Mouse (Mus musculus) forebrain, embryonic 11.5 days (tissue): Measurements from ENCODE around the gene Slc22a18. TPM values are rescaled to one million over a fixed set of nuclear protein-coding genes. Genes with fewer than 3 reads are reported as not detected.

Source experiments
- ATAC-seq: fragments of 200-750 bp; cut with Nextera tagmentation; replicated peaks from 2 replicates; pipeline ENCODE4 v1.8.0; 2017; ENCODE audit warnings: moderate TSS enrichment; ENCODE audit not compliant: low FRiP score
- DNase-seq: peaks from one replicate; pipeline ENCODE4 v3.0.0-alpha.2; 2017; ENCODE audit warnings: low spot score
- H3K27ac ChIP-seq: fragments of 300-500 bp; sonication (generic); 2 replicates; pipeline ENCODE4 v1.5.1; 2014; ENCODE audit warnings: low read depth, low read length
- H3K27me3 ChIP-seq: fragments of 300-500 bp; sonication (generic); 2 replicates; pipeline ENCODE4 v1.6.1; 2014; ENCODE audit warnings: mild to moderate bottlenecking, low read length, mixed read lengths; ENCODE audit not compliant: control insufficient read depth, insufficient read depth
- H3K36me3 ChIP-seq: fragments of 300-500 bp; sonication (generic); 2 replicates; pipeline ENCODE4 v1.6.1; 2014; ENCODE audit warnings: mild to moderate bottlenecking, low read length, moderate library complexity, mixed read lengths; ENCODE audit not compliant: control insufficient read depth, insufficient read depth
- H3K4me1 ChIP-seq: fragments of 300-500 bp; sonication (generic); replicated peaks from 2 replicates; pipeline ENCODE4 v1.6.1; 2014; ENCODE audit warnings: low read length, mixed read lengths; ENCODE audit not compliant: control insufficient read depth, insufficient read depth
- H3K4me2 ChIP-seq: fragments of 300-500 bp; sonication (generic); 2 replicates; pipeline ENCODE4 v1.6.1; 2014; ENCODE audit warnings: low read depth, mild to moderate bottlenecking, low read length, moderate library complexity, mixed read lengths; ENCODE audit not compliant: severe bottlenecking
- H3K4me3 ChIP-seq: fragments of 300-500 bp; sonication (generic); 2 replicates; pipeline ENCODE4 v1.5.1; 2014; ENCODE audit warnings: low read depth, low read length
- H3K9ac ChIP-seq: fragments of 300-500 bp; sonication (generic); 2 replicates; pipeline ENCODE4 v1.6.1; 2014; ENCODE audit warnings: low read length
- H3K9me3 ChIP-seq: fragments of 300-500 bp; sonication (generic); 2 replicates; pipeline ENCODE4 v1.6.1; 2016; ENCODE audit warnings: low read length, mixed read lengths; ENCODE audit not compliant: control insufficient read depth
- WGBS: fragments of 180-500 bp; shearing (Covaris S2); extraction: QIAGEN DNeasy Blood & Tissue Kit; methylation state at CpG from one replicate; pipeline ENCODE4 v1.1.7; 2014; 5-methylcytosine and 5-hydroxymethylcytosine counted together
- polyA plus RNA-seq: library from polyadenylated mRNA; unstranded; fragments of >200 nt; fragmentation: Nextera tagmentation; extraction: Ambion mirVana; gene quantifications from 2 replicates; pipeline ENCODE4 v1.2.1, GENCODE M21; 2014

Slc22a18 gene
- polyA plus RNA-seq, 1 experiment from 2014 or later, result 0.20 TPM

GRCm38 (mm10) chr7:143460217-143460834 lies 13.2 kb upstream of the Slc22a18 start:
- 36% methylated on average over 59 of the region's 60 CpGs for WGBS
- DNase-seq (peak; percentile 61), ATAC-seq (no peak)
- peak overlapping the region; percentile 31; the same call in 1 of the 2 replicates for H3K27ac ChIP-seq
- H3K27me3 ChIP-seq, result peaks cover 26% of the 10 kb centered on the region
- peaks cover 13% of the 10 kb centered on the region; the same call in 1 of the 2 replicates for H3K4me1 ChIP-seq
- peaks cover 19% of the 10 kb centered on the region for H3K9me3 ChIP-seq
- H3K36me3 ChIP-seq, result no peaks in the 10 kb centered on the region
- H3K4me2 ChIP-seq, result peak overlapping the region; percentile 51
- peak overlapping the region; percentile 62 for H3K9ac ChIP-seq
- peak overlapping the region; percentile 45 for H3K4me3 ChIP-seq

- H3K9ac ChIP-seq, result peak within 1 kb of the TSS; percentile 62
- peaks cover 13% of the 10 kb centered on the region; the same call in 1 of the 2 replicates for H3K4me1 ChIP-seq
- ATAC-seq, result peak; percentile 86
- peaks cover 30% of the 10 kb centered on the region for H3K27me3 ChIP-seq
- DNase-seq, result peak; percentile 95
- peaks cover 19% of the 10 kb centered on the region for H3K9me3 ChIP-seq
- H3K4me2 ChIP-seq, result peak within 1 kb of the TSS; percentile 51
- no peaks in the 10 kb centered on the region for H3K36me3 ChIP-seq
- WGBS, result 33% methylated on average over 46 of the region's 48 CpGs
- peak within 1 kb of the TSS; percentile 45 for H3K4me3 ChIP-seq
- H3K27ac ChIP-seq, result peak within 1 kb of the TSS; percentile 31; the same call in 1 of the 2 replicates
Observed at GRCm38 (mm10) chr7:143460874-143461273, 12.7 kb upstream of the Slc22a18 start, which contains the start of gene Cdkn1c. Cdkn1c (minus strand) TSS chr7:143461050.

- 28% methylated on average over 28 of the region's 32 CpGs for WGBS
- H3K27me3 ChIP-seq, result peaks cover 33% of the 10 kb centered on the region
Observed at GRCm38 (mm10) chr7:143461294-143461870, 12.2 kb upstream of the Slc22a18 start.

GRCm38 (mm10) chr7:143461920-143462319 lies 11.6 kb upstream of the Slc22a18 start:
- Histone ChIP-seq H3K9me3 (peaks cover 19% of the 10 kb centered on the region), H3K4me1 (peaks cover 15% of the 10 kb centered on the region; the same call in 1 of the 2 replicates), H3K36me3 (no peaks in the 10 kb centered on the region), H3K27ac (no peak overlapping the region), H3K27me3 (peaks cover 33% of the 10 kb centered on the region), H3K4me3 (no peak overlapping the region), H3K9ac (no peak overlapping the region), H3K4me2 (no peak overlapping the region)
- 43% methylated on average over 11 of the region's 11 CpGs for WGBS
- ATAC-seq (no peak), DNase-seq (no peak)

More at GRCm38 (mm10) chr7:143461294-143461870, 12.2 kb upstream of the Slc22a18 start:
- Histone ChIP-seq H3K9me3 (peaks cover 19% of the 10 kb centered on the region), H3K4me1 (peaks cover 15% of the 10 kb centered on the region; the same call in 1 of the 2 replicates), H3K4me2 (peak overlapping the region; percentile 22), H3K9ac (peak overlapping the region; percentile 17; the same call in 1 of the 2 replicates), H3K4me3 (peak overlapping the region; percentile 5; the same call in 1 of the 2 replicates), H3K27ac (no peak overlapping the region), H3K36me3 (no peaks in the 10 kb centered on the region)
- DNase-seq (no peak), ATAC-seq (peak; percentile 57)

GRCm38 (mm10) chr7:143462516-143462915 lies 11.0 kb upstream of the Slc22a18 start:
- 79% methylated on average over 5 of the region's 5 CpGs for WGBS
- ATAC-seq (no peak), DNase-seq (no peak)
- Histone ChIP-seq H3K27ac (no peak overlapping the region), H3K9ac (no peak overlapping the region), H3K4me1 (peaks cover 19% of the 10 kb centered on the region; the same call in 1 of the 2 replicates), H3K9me3 (peaks cover 19% of the 10 kb centered on the region), H3K27me3 (peaks cover 30% of the 10 kb centered on the region), H3K4me3 (no peak overlapping the region), H3K36me3 (no peaks in the 10 kb centered on the region), H3K4me2 (no peak overlapping the region)

- Histone ChIP-seq H3K4me2 (no peak overlapping the region; the same call in 1 of the 2 replicates), H3K9me3 (peaks cover 19% of the 10 kb centered on the region), H3K27ac (no peak overlapping the region), H3K4me1 (peaks cover 23% of the 10 kb centered on the region), H3K27me3 (peaks cover 24% of the 10 kb centered on the region), H3K9ac (no peak overlapping the region; the same call in 1 of the 2 replicates), H3K36me3 (no peaks in the 10 kb centered on the region), H3K4me3 (no peak overlapping the region)
- ATAC-seq (no peak), DNase-seq (peak; percentile 91)
- 35% methylated on average over 11 of the region's 11 CpGs for WGBS
Observed at GRCm38 (mm10) chr7:143463865-143464415, 9.6 kb upstream of the Slc22a18 start.

GRCm38 (mm10) chr7:143464811-143465560 lies 8.6 kb upstream of the Slc22a18 start:
- peaks cover 11% of the 10 kb centered on the region for H3K9me3 ChIP-seq
- no peak for ATAC-seq
- H3K9ac ChIP-seq, result peak overlapping the region; percentile 44
- DNase-seq, result peak; percentile 80
- peak overlapping the region; percentile 52 for H3K4me2 ChIP-seq
- H3K36me3 ChIP-seq, result no peaks in the 10 kb centered on the region
- peaks cover 25% of the 10 kb centered on the region for H3K27me3 ChIP-seq
- H3K27ac ChIP-seq, result no peak overlapping the region
- WGBS, result 28% methylated on average over 56 of the region's 56 CpGs
- peaks cover 23% of the 10 kb centered on the region for H3K4me1 ChIP-seq
- H3K4me3 ChIP-seq, result peak overlapping the region; percentile 27

GRCm38 (mm10) chr7:143466099-143466677 lies 7.3 kb upstream of the Slc22a18 start:
- Histone ChIP-seq H3K4me1 (peaks cover 23% of the 10 kb centered on the region), H3K27ac (no peak overlapping the region), H3K27me3 (peaks cover 22% of the 10 kb centered on the region), H3K4me2 (no peak overlapping the region), H3K9ac (no peak overlapping the region), H3K4me3 (no peak overlapping the region), H3K36me3 (no peaks in the 10 kb centered on the region), H3K9me3 (peaks cover 2% of the 10 kb centered on the region; the same call in 1 of the 2 replicates)
- ATAC-seq (peak; percentile 29; the same call in 1 of the 2 replicates), DNase-seq (peak; percentile 94)
- 32% methylated on average over 14 of the region's 14 CpGs for WGBS
